11 mouse cellular contexts compared by ENCODE assay signal in genomic region chr10:13335814-13336213, GRCm38 (mm10).
"Had no signal": no experiment of that assay in that cellular context is flagged by ENCODE, and none has a peak within 500 bp of the region (broad histone marks: within the 10 kb centered on the region; RNA-seq: fewer than 3 reads in every experiment).

No protein-coding gene starts in this region.

- H3K36me3 ChIP-seq: liver, embryonic 15.5 days had no signal

- H3K4me1 ChIP-seq: liver, embryonic 15.5 days had no signal

- H3K9ac ChIP-seq: liver, embryonic 15.5 days had no signal

- H3K27ac ChIP-seq: liver, embryonic 15.5 days; stomach, postnatal 0 days had no signal

- H3K27me3 ChIP-seq: liver, embryonic 15.5 days had no signal

- DNase-seq: kidney, adult 11 months; kidney, adult 9 months; kidney, postnatal 10 days; left cerebral cortex, postnatal 4 days; lung, adult 2 months; lung, postnatal 4 days; thymus, postnatal 4 days had no signal

- H3K9me3 ChIP-seq: liver, embryonic 15.5 days had no signal

- H3K4me2 ChIP-seq: liver, embryonic 15.5 days; midbrain, embryonic 11.5 days had no signal

- ATAC-seq: lung, postnatal 0 days had no signal

- H3K4me3 ChIP-seq: liver, embryonic 15.5 days had no signal
